Mouse (Mus musculus): ENCODE data around the gene H2-Eb1. TPM values are rescaled to one million over a fixed set of nuclear protein-coding genes. Genes with fewer than 3 reads are reported as not detected.
A peak's percentile ranks its signal among the peaks of the same experiment; 100 is the strongest.

H2-Eb1 gene
- polyA plus RNA-seq, 1 experiment from 2014 or later: 24.1 TPM

DNA sequence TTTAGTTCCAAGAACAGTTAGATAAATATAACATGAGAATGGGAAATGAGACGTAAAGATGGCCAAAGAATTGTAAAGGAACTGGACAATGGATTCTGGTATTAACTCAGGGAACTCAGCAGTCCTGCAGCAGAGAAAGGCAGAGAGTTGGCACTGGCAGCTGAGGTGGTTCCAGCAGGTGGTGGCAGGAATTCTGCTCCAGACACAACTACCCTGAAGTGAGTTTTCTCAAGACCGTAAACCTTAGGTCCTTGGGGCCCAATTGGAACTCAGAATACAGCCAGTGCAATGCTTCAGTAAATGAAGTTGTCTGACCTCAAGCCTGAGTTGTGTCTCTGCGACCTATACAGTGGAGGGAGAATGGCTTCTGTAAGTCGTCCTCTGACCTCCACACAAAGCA lies 11.4 kb upstream of the H2-Eb1 start:
- no peak for TF ChIP-seq CTCF (IDR thresholded peaks at IDR 0.05; ENCODE audit: low read depth)
- Histone ChIP-seq H3K27me3 (replicated peaks; ENCODE audit: control insufficient read depth, insufficient read depth, low read length) (no peaks in the 10 kb centered on the region), H3K4me2 (replicated peaks; ENCODE audit: low read depth) (no peak overlapping the region), H3K36me3 (ENCODE audit: control insufficient read depth, insufficient read depth) (no peaks in the 10 kb centered on the region), H3K9me3 (ENCODE audit: control insufficient read depth) (no peaks in the 10 kb centered on the region), H3K4me3 (ENCODE audit: low read depth, low read length) (no peak overlapping the region), H3K9ac (ENCODE audit: low read depth, low read length) (no peak overlapping the region), H3K4me1 (replicated peaks; ENCODE audit: control insufficient read depth, insufficient read depth, low read length) (no peaks in the 10 kb centered on the region), H3K27ac (ENCODE audit: low read depth, low read length) (no peak overlapping the region)
- no peak for ATAC-seq
- 68% methylated on average over 4 of the region's 4 CpGs for WGBS

GRCm38 (mm10) chr17:34295307-34295706 lies 10.4 kb upstream of the H2-Eb1 start:
- no peak overlapping the region for H3K4me2 ChIP-seq (replicated peaks; ENCODE audit: low read depth)
- no peaks in the 10 kb centered on the region for H3K4me1 ChIP-seq (replicated peaks; ENCODE audit: control insufficient read depth, insufficient read depth, low read length)
- no peak for TF ChIP-seq CTCF (IDR thresholded peaks at IDR 0.05; ENCODE audit: low read depth)
- H3K36me3 ChIP-seq (ENCODE audit: control insufficient read depth, insufficient read depth): no peaks in the 10 kb centered on the region
- H3K27ac ChIP-seq (ENCODE audit: low read depth, low read length): no peak overlapping the region
- no peaks in the 10 kb centered on the region for H3K9me3 ChIP-seq (ENCODE audit: control insufficient read depth)
- H3K9ac ChIP-seq (ENCODE audit: low read depth, low read length): no peak overlapping the region
- ATAC-seq: no peak
- H3K4me3 ChIP-seq (ENCODE audit: low read depth, low read length): no peak overlapping the region
- no peaks in the 10 kb centered on the region for H3K27me3 ChIP-seq (replicated peaks; ENCODE audit: control insufficient read depth, insufficient read depth, low read length)

- Histone ChIP-seq H3K9ac (ENCODE audit: low read depth, low read length) (no peak overlapping the region), H3K4me3 (ENCODE audit: low read depth, low read length) (no peak overlapping the region), H3K9me3 (ENCODE audit: control insufficient read depth) (no peaks in the 10 kb centered on the region), H3K4me2 (replicated peaks; ENCODE audit: low read depth) (peak overlapping the region; percentile 56), H3K4me1 (replicated peaks; ENCODE audit: control insufficient read depth, insufficient read depth, low read length) (no peaks in the 10 kb centered on the region), H3K27me3 (replicated peaks; ENCODE audit: control insufficient read depth, insufficient read depth, low read length) (no peaks in the 10 kb centered on the region), H3K27ac (ENCODE audit: low read depth, low read length) (no peak overlapping the region), H3K36me3 (ENCODE audit: control insufficient read depth, insufficient read depth) (no peaks in the 10 kb centered on the region)
- ATAC-seq: peak; percentile 42; the same call in 1 of the 2 replicates
- no peak for TF ChIP-seq CTCF (IDR thresholded peaks at IDR 0.05; ENCODE audit: low read depth)
- 25% methylated on average over 23 of the region's 23 CpGs for WGBS
Measured at GRCm38 (mm10) chr17:34295891-34296794, 9.5 kb upstream of the H2-Eb1 start.

GRCm38 (mm10) chr17:34299356-34299755 lies 6.3 kb upstream of the H2-Eb1 start:
- no peaks in the 10 kb centered on the region for H3K36me3 ChIP-seq (ENCODE audit: control insufficient read depth, insufficient read depth)
- no peak for TF ChIP-seq CTCF (IDR thresholded peaks at IDR 0.05; ENCODE audit: low read depth)
- no peak overlapping the region for H3K4me2 ChIP-seq (replicated peaks; ENCODE audit: low read depth)
- ATAC-seq: no peak
- no peak overlapping the region for H3K4me3 ChIP-seq (ENCODE audit: low read depth, low read length)
- H3K4me1 ChIP-seq (replicated peaks; ENCODE audit: control insufficient read depth, insufficient read depth, low read length): no peaks in the 10 kb centered on the region
- H3K27me3 ChIP-seq (replicated peaks; ENCODE audit: control insufficient read depth, insufficient read depth, low read length): no peaks in the 10 kb centered on the region
- H3K9ac ChIP-seq (ENCODE audit: low read depth, low read length): no peak overlapping the region
- 83% methylated on average over 3 of the region's 3 CpGs for WGBS
- H3K27ac ChIP-seq (ENCODE audit: low read depth, low read length): no peak overlapping the region
- no peaks in the 10 kb centered on the region for H3K9me3 ChIP-seq (ENCODE audit: control insufficient read depth)

DNA sequence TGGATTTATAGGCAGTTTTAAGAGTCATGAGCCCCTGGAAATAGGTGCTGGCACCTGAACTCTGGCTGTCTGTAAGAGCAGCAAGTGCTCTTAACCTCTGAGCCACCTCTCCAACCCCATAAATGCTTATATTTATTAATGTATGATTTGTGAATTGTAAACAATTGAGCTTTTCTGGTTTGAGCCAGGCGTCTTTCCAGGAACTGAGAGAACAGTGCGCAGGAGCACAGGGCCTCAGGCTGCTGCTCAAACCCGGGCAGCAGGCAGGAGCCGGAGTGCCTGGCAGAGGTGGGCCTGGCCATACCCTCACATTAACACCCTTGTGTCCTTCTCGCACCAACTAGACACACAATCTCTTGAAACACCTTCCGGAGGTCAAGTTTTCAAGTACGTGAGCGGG lies 5.6 kb upstream of the H2-Eb1 start:
- Histone ChIP-seq H3K4me3 (ENCODE audit: low read depth, low read length) (no peak overlapping the region), H3K36me3 (ENCODE audit: control insufficient read depth, insufficient read depth) (no peaks in the 10 kb centered on the region), H3K27ac (ENCODE audit: low read depth, low read length) (no peak overlapping the region), H3K4me1 (replicated peaks; ENCODE audit: control insufficient read depth, insufficient read depth, low read length) (no peaks in the 10 kb centered on the region), H3K9ac (ENCODE audit: low read depth, low read length) (no peak overlapping the region), H3K9me3 (ENCODE audit: control insufficient read depth) (no peaks in the 10 kb centered on the region), H3K27me3 (replicated peaks; ENCODE audit: control insufficient read depth, insufficient read depth, low read length) (no peaks in the 10 kb centered on the region), H3K4me2 (replicated peaks; ENCODE audit: low read depth) (no peak overlapping the region)
- ATAC-seq: no peak
- no peak for TF ChIP-seq CTCF (IDR thresholded peaks at IDR 0.05; ENCODE audit: low read depth)
- WGBS: 73% methylated on average over 8 of the region's 8 CpGs

DNA sequence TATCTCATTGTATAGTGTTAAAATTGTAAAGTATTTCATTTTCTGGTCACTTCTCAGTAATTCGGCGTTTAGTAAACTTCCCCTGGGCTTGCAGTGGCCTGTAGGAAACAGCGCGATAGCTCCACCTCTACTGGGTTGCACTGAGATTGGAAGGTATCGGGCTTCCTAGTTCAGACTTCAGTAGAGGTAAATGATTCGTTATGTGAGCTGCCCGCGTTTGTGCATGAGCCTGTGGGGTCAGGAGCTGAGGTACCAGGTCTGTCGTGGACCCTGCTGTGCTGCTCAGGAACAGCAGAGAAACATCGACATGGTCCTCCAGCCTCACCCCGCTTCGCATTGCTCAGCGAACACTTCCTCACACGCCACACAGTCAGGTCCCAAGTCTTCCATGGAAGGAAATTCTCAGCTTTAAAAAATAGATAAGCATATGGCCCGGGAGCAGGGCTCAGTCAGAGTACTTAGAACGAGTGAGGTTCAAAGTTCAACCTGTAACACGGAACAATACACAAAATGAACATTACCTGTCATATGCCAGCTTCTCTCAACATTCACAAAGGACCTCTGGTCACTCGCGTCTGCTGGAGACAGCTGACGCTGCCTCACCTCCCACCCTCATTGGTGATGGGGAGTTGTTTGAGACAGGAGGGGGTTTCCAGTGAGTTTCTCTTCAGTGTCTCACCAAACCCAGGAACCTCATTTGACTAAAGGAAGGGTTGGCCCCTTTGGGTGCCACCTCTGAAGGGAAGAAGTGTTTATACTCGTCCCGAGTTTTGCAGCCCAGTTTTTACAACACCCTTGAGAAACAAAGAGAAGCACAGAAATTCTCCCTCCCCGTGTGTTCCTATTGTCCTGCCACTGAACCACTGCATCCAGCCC lies 4.7 kb upstream of the H2-Eb1 start:
- peak overlapping the region; percentile 79 for H3K27ac ChIP-seq (ENCODE audit: low read depth, low read length)
- ATAC-seq: peak; percentile 86
- no peak overlapping the region for H3K9ac ChIP-seq (ENCODE audit: low read depth, low read length)
- no peaks in the 10 kb centered on the region for H3K4me1 ChIP-seq (replicated peaks; ENCODE audit: control insufficient read depth, insufficient read depth, low read length)
- no peak for TF ChIP-seq CTCF (IDR thresholded peaks at IDR 0.05; ENCODE audit: low read depth)
- H3K27me3 ChIP-seq (replicated peaks; ENCODE audit: control insufficient read depth, insufficient read depth, low read length): no peaks in the 10 kb centered on the region
- H3K4me3 ChIP-seq (ENCODE audit: low read depth, low read length): peak overlapping the region; percentile 9; the same call in 1 of the 2 replicates
- peak overlapping the region; percentile 47 for H3K4me2 ChIP-seq (replicated peaks; ENCODE audit: low read depth)
- 46% methylated on average over 23 of the region's 23 CpGs for WGBS
- H3K9me3 ChIP-seq (ENCODE audit: control insufficient read depth): no peaks in the 10 kb centered on the region
- no peaks in the 10 kb centered on the region for H3K36me3 ChIP-seq (ENCODE audit: control insufficient read depth, insufficient read depth)

Measured in intestine, postnatal 0 days (tissue).